Mouse (Mus musculus) C2C12 (cell line): ENCODE results near the gene 1700003H04Rik.

Experiments used
- CEBPB ChIP-seq: IDR thresholded peaks from one replicate; pipeline ENCODE4 v1.6.1; 2011; ENCODE audit warnings: low read depth, mild to moderate bottlenecking, control low read depth, moderate library complexity
- CTCF ChIP-seq: IDR thresholded peaks from one replicate; pipeline ENCODE4 v1.5.1; 2011; ENCODE audit not compliant: control insufficient read depth, insufficient read depth, insufficient read length
- FOSL1 ChIP-seq: IDR thresholded peaks from one replicate; pipeline ENCODE4 v1.8.0; 2011; ENCODE audit warnings: mild to moderate bottlenecking, low read length; ENCODE audit not compliant: poor library complexity, insufficient read depth, severe bottlenecking
- MAX ChIP-seq: IDR thresholded peaks from one replicate; pipeline ENCODE4 v1.6.1; 2011; ENCODE audit warnings: mild to moderate bottlenecking, control low read depth
- MYOD1 ChIP-seq: IDR thresholded peaks from one replicate; pipeline ENCODE4 v1.6.1; 2011; ENCODE audit warnings: low read depth; ENCODE audit not compliant: control insufficient read depth, insufficient read length
- MYOG ChIP-seq: IDR thresholded peaks from one replicate; pipeline ENCODE4 v1.6.1; 2011; ENCODE audit not compliant: control insufficient read depth, insufficient read length; ENCODE audit errors: extremely low read depth
- USF1 ChIP-seq: IDR thresholded peaks from one replicate; pipeline ENCODE4 v1.6.1; 2011; ENCODE audit warnings: low read depth, mild to moderate bottlenecking, control low read depth, moderate library complexity

DNA sequence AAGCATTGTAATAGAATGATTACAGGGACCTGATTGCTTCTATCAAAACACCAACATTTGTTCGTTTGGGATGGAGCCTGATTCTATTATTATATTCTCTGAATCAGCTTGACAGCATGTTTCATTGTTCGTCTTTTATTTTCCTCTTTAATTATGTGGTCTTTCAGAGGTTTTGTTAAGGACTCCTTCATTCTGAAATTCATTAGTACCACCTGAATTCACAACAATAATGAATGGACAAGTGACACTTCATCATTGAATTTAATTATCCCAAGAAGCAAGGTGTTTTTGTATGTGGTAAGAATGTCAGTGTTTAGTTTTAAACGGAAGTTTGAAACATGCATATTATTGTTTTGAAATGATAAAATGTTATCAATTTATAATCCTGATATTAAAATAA, 42.1 kb upstream of the 1700003H04Rik start:
- TF ChIP-seq CTCF (no peak), USF1 (no peak), CEBPB (no peak), MAX (no peak), MYOD1 (no peak), FOSL1 (no peak), MYOG (no peak)
